Mouse (Mus musculus) cerebellum, adult 11 months (tissue): ENCODE results near the gene Ccr3.
"Not testable (repeated sequence)": the region's sequence is repeated elsewhere in the genome, so short reads cannot be mapped to it uniquely, and the experiment has no call there.

ENCODE experiments used
- DNase-seq: peaks from one replicate; pipeline ENCODE4 v3.0.0; 2022

Ccr3 gene

GRCm38 (mm10) chr9:124021672-124022071 is at the start of gene Ccr3:
Gene Ccr3, plus strand, starts transcription at chr9:124021972.
- no peak for DNase-seq

- no peak for DNase-seq
These were observed 46.1 kb upstream of the Ccr3 start for GRCm38 (mm10) chr9:123975630-123976029.

GRCm38 (mm10) chr9:123976876-123977663 is 44.7 kb upstream of the Ccr3 start:
- no peak for DNase-seq

GRCm38 (mm10) chr9:123978308-123978707 is 43.5 kb upstream of the Ccr3 start, which contains the start of gene Ccr1l1:
Gene Ccr1l1, minus strand, starts transcription at chr9:123978408.
- no peak for DNase-seq

- not testable (repeated sequence) for DNase-seq
These were observed 40.8 kb upstream of the Ccr3 start for GRCm38 (mm10) chr9:123980858-123981475.

GRCm38 (mm10) chr9:123981909-123982308 is 39.9 kb upstream of the Ccr3 start:
- DNase-seq: no peak

GRCm38 (mm10) chr9:123982720-123983119 is 39.1 kb upstream of the Ccr3 start:
- DNase-seq: no peak

- DNase-seq: no peak
These were observed 36.8 kb upstream of the Ccr3 start for GRCm38 (mm10) chr9:123984943-123985342.

- no peak for DNase-seq
These were observed 35.6 kb upstream of the Ccr3 start for GRCm38 (mm10) chr9:123986217-123986616.

GRCm38 (mm10) chr9:123989671-123990070 is 32.1 kb upstream of the Ccr3 start:
- no peak for DNase-seq

- DNase-seq: no peak
These were observed 30.4 kb upstream of the Ccr3 start for GRCm38 (mm10) chr9:123991312-123991906.

GRCm38 (mm10) chr9:123997719-123998118 is 24.1 kb upstream of the Ccr3 start:
- no peak for DNase-seq

- no peak for DNase-seq
These were observed 22.0 kb upstream of the Ccr3 start for GRCm38 (mm10) chr9:123999784-124000183.

- DNase-seq: no peak
These were observed 9.1 kb upstream of the Ccr3 start for GRCm38 (mm10) chr9:124012691-124013090.

- no peak for DNase-seq
These were observed 8.5 kb upstream of the Ccr3 start for GRCm38 (mm10) chr9:124013270-124013669.

- DNase-seq: no peak
These were observed 6.7 kb upstream of the Ccr3 start for GRCm38 (mm10) chr9:124014985-124015652.

GRCm38 (mm10) chr9:124016048-124016447 is 5.7 kb upstream of the Ccr3 start:
- DNase-seq: no peak

- no peak for DNase-seq
These were observed 1.9 kb upstream of the Ccr3 start for GRCm38 (mm10) chr9:124019887-124020286.

GRCm38 (mm10) chr9:124033345-124033744 is 11.6 kb downstream of the Ccr3 start:
- no peak for DNase-seq

GRCm38 (mm10) chr9:124037707-124038106 is 15.9 kb downstream of the Ccr3 start:
- DNase-seq: no peak

- DNase-seq: no peak
These were observed 16.4 kb downstream of the Ccr3 start for GRCm38 (mm10) chr9:124038158-124038582.

GRCm38 (mm10) chr9:124038949-124039348 is 17.2 kb downstream of the Ccr3 start:
- no peak for DNase-seq

- no peak for DNase-seq
These were observed 19.2 kb downstream of the Ccr3 start for GRCm38 (mm10) chr9:124040932-124041331.
